Mouse (Mus musculus): ENCODE data around the gene Lyrm9. TPM values are rescaled to one million over a fixed set of nuclear protein-coding genes. Genes with fewer than 3 reads are reported as not detected.

Gene Lyrm9
- 10.7 and 12.5 TPM in 2 replicates for polyA plus RNA-seq (2015; fragmentation: Nextera tagmentation; extraction: Ambion mirVana)

GRCm38 (mm10) chr11:78826442-78827013 lies at the start of gene Lyrm9:
Gene Lyrm9, plus strand, starts transcription at chr11:78826584.
- peak within 1 kb of the TSS; percentile 58 for H3K9ac ChIP-seq
- ATAC-seq (ENCODE audit: insufficient number of reproducible peaks, low FRiP score, low TSS enrichment, low read depth), result peak; percentile 85
- no peaks in the 10 kb centered on the region for H3K36me3 ChIP-seq
- under 1% methylated on average over 49 of the region's 51 CpGs for whole genome bisulfite sequencing
- peak within 1 kb of the TSS; percentile 70 for H3K4me3 ChIP-seq (replicated peaks)
- peak within 1 kb of the TSS; percentile 85 for H3K4me2 ChIP-seq (replicated peaks)
- no peaks in the 10 kb centered on the region for H3K9me3 ChIP-seq (replicated peaks)
- peaks cover 11% of the 10 kb centered on the region; the same call in 1 of the 2 replicates for H3K4me1 ChIP-seq
- 0 out of 2 replicates have a peak, but pooled peaks cover 6% of the 10 kb centered on the region for H3K27me3 ChIP-seq
- H3K27ac ChIP-seq (replicated peaks), result peak within 1 kb of the TSS; percentile 66

- H3K27me3 ChIP-seq, result no peaks in the 10 kb centered on the region
- H3K9ac ChIP-seq, result no peak overlapping the region
Observed at GRCm38 (mm10) chr11:78777851-78778680, 48.3 kb upstream of the Lyrm9 start.

GRCm38 (mm10) chr11:78780002-78780401 lies 46.4 kb upstream of the Lyrm9 start:
- no peaks in the 10 kb centered on the region for H3K9me3 ChIP-seq (replicated peaks)
- no peak overlapping the region for H3K4me2 ChIP-seq (replicated peaks)
- no peaks in the 10 kb centered on the region for H3K36me3 ChIP-seq
- WGBS, result 96% methylated on average over 3 of the region's 3 CpGs
- H3K4me1 ChIP-seq, result no peaks in the 10 kb centered on the region
- ATAC-seq (ENCODE audit: insufficient number of reproducible peaks, low FRiP score, low TSS enrichment, low read depth), result no peak
- H3K27me3 ChIP-seq, result no peaks in the 10 kb centered on the region
- H3K4me3 ChIP-seq (replicated peaks), result no peak overlapping the region
- no peak overlapping the region for H3K9ac ChIP-seq
- H3K27ac ChIP-seq (replicated peaks), result no peak overlapping the region

More at GRCm38 (mm10) chr11:78777851-78778680, 48.3 kb upstream of the Lyrm9 start:
- Histone ChIP-seq H3K9me3 (replicated peaks) (no peaks in the 10 kb centered on the region), H3K4me1 (no peaks in the 10 kb centered on the region), H3K4me3 (replicated peaks) (no peak overlapping the region), H3K27ac (replicated peaks) (no peak overlapping the region), H3K4me2 (replicated peaks) (no peak overlapping the region), H3K36me3 (no peaks in the 10 kb centered on the region)
- no peak for ATAC-seq (ENCODE audit: insufficient number of reproducible peaks, low FRiP score, low TSS enrichment, low read depth)
- WGBS, result 50% methylated on average over 10 of the region's 10 CpGs

DNA sequence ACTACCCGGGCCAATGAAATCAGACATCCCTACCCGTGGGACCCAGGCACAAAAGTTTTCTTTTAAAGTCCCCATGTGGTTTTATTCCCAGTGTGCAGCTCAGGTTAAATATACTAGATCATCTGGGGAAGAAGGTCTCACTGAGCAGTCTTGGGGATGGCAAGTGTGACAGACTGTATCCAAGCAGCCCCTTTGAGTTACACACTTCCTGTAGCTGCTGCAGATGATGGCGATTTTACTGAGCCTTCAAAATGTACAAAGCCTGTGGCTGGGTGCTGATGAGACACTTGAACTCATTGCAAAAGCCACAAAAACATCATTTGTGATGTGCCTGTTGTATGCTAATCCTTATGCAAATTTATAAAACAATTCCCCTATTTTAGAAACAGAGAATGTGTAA lies 45.8 kb upstream of the Lyrm9 start:
- H3K4me1 ChIP-seq, result no peaks in the 10 kb centered on the region
- no peak overlapping the region for H3K9ac ChIP-seq
- 0 out of 2 replicates have a peak, but pooled peaks have one; percentile 34 for ATAC-seq (ENCODE audit: insufficient number of reproducible peaks, low FRiP score, low TSS enrichment, low read depth)
- no peak overlapping the region for H3K27ac ChIP-seq (replicated peaks)
- no peak overlapping the region for H3K4me2 ChIP-seq (replicated peaks)
- no peak overlapping the region for H3K4me3 ChIP-seq (replicated peaks)
- no peaks in the 10 kb centered on the region for H3K36me3 ChIP-seq
- H3K9me3 ChIP-seq (replicated peaks), result no peaks in the 10 kb centered on the region
- WGBS, result 70% methylated on average over 3 of the region's 3 CpGs
- no peaks in the 10 kb centered on the region for H3K27me3 ChIP-seq

DNA sequence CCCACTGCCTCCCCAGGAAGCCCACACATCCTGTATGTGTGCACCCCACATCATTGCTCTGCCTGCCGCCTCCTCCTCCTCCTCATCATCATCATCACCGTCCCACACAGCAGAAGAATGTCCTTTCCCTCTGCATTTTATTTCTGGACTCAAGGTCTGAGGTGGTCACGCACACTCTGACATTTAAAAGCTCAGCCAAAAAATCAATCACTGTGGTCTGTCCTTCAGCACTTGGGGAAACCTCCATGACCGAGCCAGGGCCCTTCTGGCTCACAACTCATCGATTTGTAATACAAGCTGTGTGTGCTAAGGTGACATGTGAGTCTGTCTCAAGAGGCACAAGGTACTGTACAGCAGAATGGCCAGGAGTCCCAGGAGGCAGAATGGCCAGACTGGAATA lies 44.1 kb upstream of the Lyrm9 start:
- Histone ChIP-seq H3K4me3 (replicated peaks) (no peak overlapping the region), H3K4me1 (no peaks in the 10 kb centered on the region), H3K27ac (replicated peaks) (no peak overlapping the region), H3K36me3 (no peaks in the 10 kb centered on the region), H3K9me3 (replicated peaks) (no peaks in the 10 kb centered on the region), H3K4me2 (replicated peaks) (no peak overlapping the region), H3K27me3 (no peaks in the 10 kb centered on the region), H3K9ac (no peak overlapping the region)
- no peak for ATAC-seq (ENCODE audit: insufficient number of reproducible peaks, low FRiP score, low TSS enrichment, low read depth)
- 73% methylated on average over 5 of the region's 5 CpGs for WGBS

- no peak overlapping the region for H3K4me3 ChIP-seq (replicated peaks)
- H3K9me3 ChIP-seq (replicated peaks), result no peaks in the 10 kb centered on the region
- no peaks in the 10 kb centered on the region for H3K4me1 ChIP-seq
- H3K36me3 ChIP-seq, result no peaks in the 10 kb centered on the region
- no peak overlapping the region for H3K4me2 ChIP-seq (replicated peaks)
- H3K27me3 ChIP-seq, result no peaks in the 10 kb centered on the region
- no peak overlapping the region for H3K27ac ChIP-seq (replicated peaks)
- ATAC-seq (ENCODE audit: insufficient number of reproducible peaks, low FRiP score, low TSS enrichment, low read depth), result no peak
- WGBS, result 57% methylated on average over 9 of the region's 9 CpGs
- H3K9ac ChIP-seq, result no peak overlapping the region
Observed at GRCm38 (mm10) chr11:78782791-78783347, 43.5 kb upstream of the Lyrm9 start.

DNA sequence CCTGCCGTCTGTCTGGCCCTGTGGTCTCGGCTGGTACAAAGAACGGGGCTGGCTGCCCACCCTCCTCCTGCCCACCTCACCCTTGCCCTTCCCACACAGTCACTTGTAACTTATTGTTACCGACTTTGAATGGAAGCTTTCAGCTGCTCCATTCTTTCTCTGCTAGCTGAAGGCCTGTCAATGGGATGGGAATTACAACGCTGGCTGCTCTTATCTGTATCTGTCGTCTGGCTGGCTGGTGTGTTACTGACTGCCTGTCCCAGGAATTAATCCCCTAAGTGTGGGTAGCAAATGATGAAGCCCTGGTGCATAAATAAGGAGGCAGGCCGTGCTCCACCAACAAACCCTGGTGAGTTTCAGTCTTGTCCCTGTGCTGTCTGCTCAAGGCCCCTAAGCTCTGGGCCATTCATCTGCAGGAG lies 40.4 kb upstream of the Lyrm9 start:
- Histone ChIP-seq H3K4me1 (no peaks in the 10 kb centered on the region), H3K9ac (no peak overlapping the region), H3K4me3 (replicated peaks) (no peak overlapping the region), H3K27ac (replicated peaks) (no peak overlapping the region), H3K27me3 (no peaks in the 10 kb centered on the region), H3K9me3 (replicated peaks) (no peaks in the 10 kb centered on the region), H3K36me3 (no peaks in the 10 kb centered on the region), H3K4me2 (replicated peaks) (no peak overlapping the region)
- WGBS, result 33% methylated on average over 7 of the region's 7 CpGs
- no peak for ATAC-seq (ENCODE audit: insufficient number of reproducible peaks, low FRiP score, low TSS enrichment, low read depth)

GRCm38 (mm10) chr11:78789370-78790060 lies 36.9 kb upstream of the Lyrm9 start:
- no peak overlapping the region for H3K9ac ChIP-seq
- no peak overlapping the region for H3K27ac ChIP-seq (replicated peaks)
- H3K36me3 ChIP-seq, result no peaks in the 10 kb centered on the region
- 87% methylated on average over 11 of the region's 11 CpGs for WGBS
- H3K9me3 ChIP-seq (replicated peaks), result no peaks in the 10 kb centered on the region
- H3K4me3 ChIP-seq (replicated peaks), result no peak overlapping the region
- H3K27me3 ChIP-seq, result no peaks in the 10 kb centered on the region
- no peak for ATAC-seq (ENCODE audit: insufficient number of reproducible peaks, low FRiP score, low TSS enrichment, low read depth)
- H3K4me1 ChIP-seq, result peaks cover 13% of the 10 kb centered on the region
- no peak overlapping the region for H3K4me2 ChIP-seq (replicated peaks)

DNA sequence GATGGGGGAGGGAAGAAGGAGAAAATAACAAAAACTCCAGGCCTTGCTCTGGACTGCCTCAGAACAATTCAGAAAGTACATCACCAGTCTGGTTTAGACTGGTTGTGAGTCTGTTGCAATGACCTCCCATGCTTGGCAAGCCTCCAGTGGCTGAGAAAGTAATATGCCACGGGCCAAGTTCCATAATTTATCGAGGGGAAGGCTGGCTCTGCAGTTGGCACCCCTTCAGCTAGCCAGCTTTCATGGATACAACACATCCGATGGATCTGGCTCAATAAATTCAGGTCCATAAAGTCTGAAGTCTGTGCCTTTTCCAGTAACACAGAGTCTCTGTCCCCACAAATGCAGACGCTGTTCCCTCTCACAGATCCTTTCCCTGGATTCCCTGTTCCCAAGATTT lies 34.8 kb upstream of the Lyrm9 start:
- peak overlapping the region; percentile 22; the same call in 1 of the 2 replicates for H3K27ac ChIP-seq (replicated peaks)
- 31% methylated on average over 4 of the region's 4 CpGs for WGBS

DNA sequence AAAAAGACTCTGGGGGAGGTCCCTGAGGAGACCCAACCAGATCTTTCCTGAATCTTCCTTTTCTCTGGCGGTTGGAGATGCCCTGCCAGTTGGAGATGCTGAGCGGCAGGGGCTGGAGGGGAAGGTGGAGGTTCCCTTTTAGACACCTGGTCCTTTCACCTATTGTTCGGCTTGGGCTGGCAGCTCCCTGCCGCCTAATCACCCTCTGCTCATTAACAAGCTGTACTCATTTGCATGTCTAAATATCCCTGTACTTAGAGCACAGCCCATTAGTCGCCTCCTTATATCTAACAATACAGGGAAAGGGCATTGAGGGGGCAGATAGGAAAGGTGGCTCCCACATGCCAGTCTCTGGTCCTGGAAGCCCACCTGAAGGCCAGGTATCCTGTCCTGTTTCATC lies 34.3 kb upstream of the Lyrm9 start:
- Histone ChIP-seq H3K9me3 (replicated peaks) (no peaks in the 10 kb centered on the region), H3K4me1 (peaks cover 13% of the 10 kb centered on the region), H3K36me3 (no peaks in the 10 kb centered on the region), H3K27me3 (no peaks in the 10 kb centered on the region), H3K4me3 (replicated peaks) (no peak overlapping the region), H3K4me2 (replicated peaks) (0 out of 2 replicates have a peak overlapping the region, but pooled peaks have one; percentile 21), H3K27ac (replicated peaks) (peak overlapping the region; percentile 22; the same call in 1 of the 2 replicates), H3K9ac (no peak overlapping the region)
- 51% methylated on average over 5 of the region's 5 CpGs for WGBS
- ATAC-seq (ENCODE audit: insufficient number of reproducible peaks, low FRiP score, low TSS enrichment, low read depth), result no peak

More for the DNA sequence above, 34.8 kb upstream of the Lyrm9 start:
- ATAC-seq (ENCODE audit: insufficient number of reproducible peaks, low FRiP score, low TSS enrichment, low read depth), result no peak
- no peaks in the 10 kb centered on the region for H3K36me3 ChIP-seq
- no peaks in the 10 kb centered on the region for H3K9me3 ChIP-seq (replicated peaks)
- H3K9ac ChIP-seq, result no peak overlapping the region
- H3K4me2 ChIP-seq (replicated peaks), result no peak overlapping the region
- H3K4me3 ChIP-seq (replicated peaks), result no peak overlapping the region
- peaks cover 13% of the 10 kb centered on the region for H3K4me1 ChIP-seq
- H3K27me3 ChIP-seq, result no peaks in the 10 kb centered on the region

DNA sequence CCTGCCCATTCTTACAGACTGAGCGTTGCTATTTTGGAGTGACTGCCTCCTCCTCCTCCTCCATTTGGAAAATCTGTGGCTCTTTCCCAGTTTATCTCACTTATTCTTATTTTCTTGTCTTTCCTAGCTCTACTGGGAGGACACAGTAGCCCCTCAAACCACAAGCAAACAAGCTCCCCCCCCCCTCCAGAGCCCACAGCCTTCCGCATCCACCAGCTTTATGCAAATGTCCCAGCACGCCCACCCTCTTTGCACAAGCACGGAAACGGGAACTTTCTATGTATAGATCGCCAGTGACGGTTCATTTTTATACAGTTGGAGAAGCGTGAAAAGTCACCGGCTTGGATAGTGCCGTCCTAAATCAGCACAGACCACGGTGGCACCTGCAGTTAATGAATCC lies 33.9 kb upstream of the Lyrm9 start:
- no peak for ATAC-seq (ENCODE audit: insufficient number of reproducible peaks, low FRiP score, low TSS enrichment, low read depth)
- no peak overlapping the region for H3K27ac ChIP-seq (replicated peaks)
- H3K4me3 ChIP-seq (replicated peaks), result no peak overlapping the region
- peaks cover 13% of the 10 kb centered on the region for H3K4me1 ChIP-seq
- H3K9me3 ChIP-seq (replicated peaks), result no peaks in the 10 kb centered on the region
- H3K9ac ChIP-seq, result no peak overlapping the region
- no peaks in the 10 kb centered on the region for H3K36me3 ChIP-seq
- H3K4me2 ChIP-seq (replicated peaks), result peak overlapping the region; percentile 21; the same call in 1 of the 2 replicates
- 38% methylated on average over 11 of the region's 11 CpGs for WGBS
- H3K27me3 ChIP-seq, result no peaks in the 10 kb centered on the region
